Mouse (Mus musculus) midbrain, embryonic 15.5 days (tissue): Measurements from ENCODE around the gene Tep1. TPM values are rescaled to one million over a fixed set of nuclear protein-coding genes. Genes with fewer than 3 reads are reported as not detected.
"Not testable (repeated sequence)": the region's sequence is repeated elsewhere in the genome, so short reads cannot be mapped to it uniquely, and the experiment has no call there.

Experiments
- ATAC-seq: fragments of 200-750 bp; cut with Nextera tagmentation; replicated peaks from 2 replicates; pipeline ENCODE4 v1.8.0; 2017; ENCODE audit warnings: moderate TSS enrichment
- H3K27ac ChIP-seq: fragments of 300-500 bp; sonication (generic); 2 replicates; pipeline ENCODE4 v1.5.1; 2015; ENCODE audit warnings: mild to moderate bottlenecking, inconsistent platforms
- H3K27me3 ChIP-seq: fragments of 300-500 bp; sonication (generic); replicated peaks from 2 replicates; pipeline ENCODE4 v1.6.1; 2015; ENCODE audit warnings: inconsistent platforms
- H3K36me3 ChIP-seq: fragments of 300-500 bp; sonication (generic); replicated peaks from 2 replicates; pipeline ENCODE4 v1.6.1; 2015; ENCODE audit warnings: inconsistent platforms
- H3K4me1 ChIP-seq: fragments of 300-500 bp; sonication (generic); 2 replicates; pipeline ENCODE4 v1.6.1; 2015; ENCODE audit warnings: inconsistent platforms
- H3K4me2 ChIP-seq: fragments of 300-500 bp; sonication (generic); 2 replicates; pipeline ENCODE4 v1.6.1; 2015; ENCODE audit warnings: inconsistent platforms, mild to moderate bottlenecking, moderate library complexity
- H3K4me3 ChIP-seq: fragments of 300-500 bp; sonication (generic); 2 replicates; pipeline ENCODE4 v1.5.1; 2015; ENCODE audit warnings: mild to moderate bottlenecking, inconsistent platforms
- H3K9ac ChIP-seq: fragments of 300-500 bp; sonication (generic); 2 replicates; pipeline ENCODE4 v1.6.1; 2015; ENCODE audit warnings: mild to moderate bottlenecking, inconsistent platforms
- H3K9me3 ChIP-seq: fragments of 300-500 bp; sonication (generic); 2 replicates; pipeline ENCODE4 v1.6.1; 2016; ENCODE audit warnings: inconsistent platforms
- WGBS: fragments of 180-500 bp; shearing (Covaris S2); methylation state at CpG from one replicate; pipeline ENCODE4 v1.1.7; 2015; ENCODE audit warnings: mixed read lengths; 5-methylcytosine and 5-hydroxymethylcytosine counted together
- polyA plus RNA-seq: library from polyadenylated mRNA; unstranded; fragments of >200 nt; fragmentation: Nextera tagmentation; extraction: Ambion mirVana; gene quantifications from 2 replicates; pipeline ENCODE4 v1.2.1, GENCODE M21; 2015

Gene Tep1
- polyA plus RNA-seq: 2.0 and 2.6 TPM in 2 replicates

- peak within 1 kb of the TSS; percentile 41 for H3K9ac ChIP-seq
- no peaks in the 10 kb centered on the region for H3K9me3 ChIP-seq
- peak; percentile 94 for ATAC-seq
- peak within 1 kb of the TSS; percentile 47 for H3K4me3 ChIP-seq
- peaks cover 4% of the 10 kb centered on the region; the same call in 1 of the 2 replicates for H3K4me1 ChIP-seq
- H3K36me3 ChIP-seq: no peaks in the 10 kb centered on the region
- 6% methylated on average over 32 of the region's 32 CpGs for WGBS
- no peaks in the 10 kb centered on the region for H3K27me3 ChIP-seq
- H3K4me2 ChIP-seq: peak within 1 kb of the TSS; percentile 64
- peak within 1 kb of the TSS; percentile 60; the same call in 1 of the 2 replicates for H3K27ac ChIP-seq
Observed at GRCm38 (mm10) chr14:50869889-50870804, at the start of gene Tep1. Gene Tep1, minus strand, starts transcription at chr14:50870560.

GRCm38 (mm10) chr14:50911356-50911755, 41.0 kb upstream of the Tep1 start:
- Histone ChIP-seq H3K4me2 (no peak overlapping the region), H3K27ac (no peak overlapping the region), H3K27me3 (no peaks in the 10 kb centered on the region), H3K4me1 (no peaks in the 10 kb centered on the region), H3K9me3 (no peaks in the 10 kb centered on the region), H3K36me3 (peaks cover 24% of the 10 kb centered on the region), H3K9ac (no peak overlapping the region), H3K4me3 (no peak overlapping the region)
- no peak; the same call in 1 of the 2 replicates for ATAC-seq
- 63% methylated on average over 3 of the region's 3 CpGs for whole genome bisulfite sequencing

- 81% methylated on average over 4 of the region's 4 CpGs for WGBS
- Histone ChIP-seq H3K27me3 (no peaks in the 10 kb centered on the region), H3K4me1 (peaks cover 9% of the 10 kb centered on the region), H3K27ac (no peak overlapping the region), H3K4me2 (no peak overlapping the region), H3K9ac (no peak overlapping the region), H3K36me3 (peaks cover 5% of the 10 kb centered on the region; the same call in 1 of the 2 replicates), H3K4me3 (no peak overlapping the region), H3K9me3 (no peaks in the 10 kb centered on the region)
- no peak for ATAC-seq
Observed at GRCm38 (mm10) chr14:50908126-50908525, 37.8 kb upstream of the Tep1 start.

GRCm38 (mm10) chr14:50905327-50905726, 35.0 kb upstream of the Tep1 start:
- not testable (repeated sequence) for H3K4me2 ChIP-seq, H3K4me3 ChIP-seq, H3K9ac ChIP-seq, H3K27me3 ChIP-seq, H3K4me1 ChIP-seq, H3K27ac ChIP-seq, ATAC-seq, H3K36me3 ChIP-seq, H3K9me3 ChIP-seq

- no peak overlapping the region for H3K9ac ChIP-seq
- no peak overlapping the region for H3K4me3 ChIP-seq
- peaks cover 9% of the 10 kb centered on the region for H3K4me1 ChIP-seq
- H3K27ac ChIP-seq: no peak overlapping the region
- no peak overlapping the region for H3K4me2 ChIP-seq
- no peaks in the 10 kb centered on the region for H3K36me3 ChIP-seq
- no peak for ATAC-seq
- WGBS: 82% methylated on average over 4 of the region's 4 CpGs
- H3K9me3 ChIP-seq: no peaks in the 10 kb centered on the region
- no peaks in the 10 kb centered on the region for H3K27me3 ChIP-seq
Observed at GRCm38 (mm10) chr14:50904828-50905129, 34.4 kb upstream of the Tep1 start.

- H3K27ac ChIP-seq: peak overlapping the region; percentile 58
- H3K9ac ChIP-seq: peak overlapping the region; percentile 48
- WGBS: 3% methylated on average over 26 of the region's 26 CpGs
- ATAC-seq: peak; percentile 92
- H3K4me3 ChIP-seq: peak overlapping the region; percentile 44
- peak overlapping the region; percentile 68 for H3K4me2 ChIP-seq
- no peaks in the 10 kb centered on the region for H3K9me3 ChIP-seq
- H3K27me3 ChIP-seq: no peaks in the 10 kb centered on the region
- H3K4me1 ChIP-seq: peaks cover 9% of the 10 kb centered on the region
- H3K36me3 ChIP-seq: no peaks in the 10 kb centered on the region
Observed at GRCm38 (mm10) chr14:50903973-50904827, 33.8 kb upstream of the Tep1 start.

- H3K36me3 ChIP-seq, H3K4me2 ChIP-seq, H3K9me3 ChIP-seq, H3K9ac ChIP-seq, H3K27me3 ChIP-seq, H3K27ac ChIP-seq, ATAC-seq, H3K4me3 ChIP-seq: not testable (repeated sequence)
- H3K4me1 ChIP-seq: peaks cover 16% of the 10 kb centered on the region
- WGBS: 92% methylated on average over 2 of the region's 2 CpGs
Observed at GRCm38 (mm10) chr14:50897992-50898391, 27.6 kb upstream of the Tep1 start.

- Histone ChIP-seq H3K4me1 (peaks cover 16% of the 10 kb centered on the region), H3K9ac (peak within 1 kb of the TSS; percentile 69), H3K27ac (peak within 1 kb of the TSS; percentile 32), H3K27me3 (0 out of 2 replicates have a peak, but pooled peaks cover 2% of the 10 kb centered on the region), H3K36me3 (no peaks in the 10 kb centered on the region), H3K9me3 (no peaks in the 10 kb centered on the region), H3K4me2 (peak within 1 kb of the TSS; percentile 92), H3K4me3 (peak within 1 kb of the TSS; percentile 58)
- WGBS: 41% methylated on average over 7 of the region's 7 CpGs
- ATAC-seq: peak; percentile 19; the same call in 1 of the 2 replicates
Observed at GRCm38 (mm10) chr14:50897374-50897765, 27.0 kb upstream of the Tep1 start, which contains the start of gene Klhl33. Gene Klhl33, minus strand, starts transcription at chr14:50897507.

GRCm38 (mm10) chr14:50896747-50897373, 26.5 kb upstream of the Tep1 start:
- peak; percentile 85 for ATAC-seq
- 15% methylated on average over 23 of the region's 23 CpGs for WGBS
- Histone ChIP-seq H3K36me3 (no peaks in the 10 kb centered on the region), H3K4me2 (peak overlapping the region; percentile 92), H3K27ac (peak overlapping the region; percentile 32), H3K4me3 (peak overlapping the region; percentile 58), H3K27me3 (0 out of 2 replicates have a peak, but pooled peaks cover 2% of the 10 kb centered on the region), H3K4me1 (peaks cover 16% of the 10 kb centered on the region), H3K9me3 (no peaks in the 10 kb centered on the region), H3K9ac (peak overlapping the region; percentile 69)

- H3K4me3 ChIP-seq: peak overlapping the region; percentile 58
- peak; percentile 64 for ATAC-seq
- H3K4me2 ChIP-seq: peak overlapping the region; percentile 92
- H3K36me3 ChIP-seq: no peaks in the 10 kb centered on the region
- 0 out of 2 replicates have a peak, but pooled peaks cover 2% of the 10 kb centered on the region for H3K27me3 ChIP-seq
- peaks cover 16% of the 10 kb centered on the region for H3K4me1 ChIP-seq
- 16% methylated on average over 19 of the region's 19 CpGs for WGBS
- peak overlapping the region; percentile 32; the same call in 1 of the 2 replicates for H3K27ac ChIP-seq
- H3K9me3 ChIP-seq: no peaks in the 10 kb centered on the region
- peak overlapping the region; percentile 69 for H3K9ac ChIP-seq
Observed at GRCm38 (mm10) chr14:50895985-50896746, 25.8 kb upstream of the Tep1 start.

GRCm38 (mm10) chr14:50895407-50895806, 25.0 kb upstream of the Tep1 start:
- no peak overlapping the region for H3K27ac ChIP-seq
- no peak overlapping the region for H3K9ac ChIP-seq
- no peaks in the 10 kb centered on the region for H3K9me3 ChIP-seq
- H3K4me2 ChIP-seq: no peak overlapping the region
- H3K36me3 ChIP-seq: no peaks in the 10 kb centered on the region
- ATAC-seq: no peak
- peaks cover 16% of the 10 kb centered on the region for H3K4me1 ChIP-seq
- no peak overlapping the region for H3K4me3 ChIP-seq
- H3K27me3 ChIP-seq: 0 out of 2 replicates have a peak, but pooled peaks cover 2% of the 10 kb centered on the region
